Mouse (Mus musculus) hindbrain, embryonic 15.5 days (tissue): ENCODE results near the gene 4932429P05Rik. TPM values are rescaled to one million over a fixed set of nuclear protein-coding genes. Genes with fewer than 3 reads are reported as not detected.

Experiments used
- ATAC-seq: fragments of 200-750 bp; cut with Nextera tagmentation; 2 replicates; pipeline ENCODE4 v1.8.0; 2017; ENCODE audit warnings: low read depth, moderate number of reproducible peaks, moderate TSS enrichment; ENCODE audit not compliant: low FRiP score
- H3K27ac ChIP-seq: fragments of 300-500 bp; sonication (generic); replicated peaks from 2 replicates; pipeline ENCODE4 v1.5.1; 2015; ENCODE audit warnings: mild to moderate bottlenecking, inconsistent platforms
- H3K27me3 ChIP-seq: fragments of 300-500 bp; sonication (generic); 2 replicates; pipeline ENCODE4 v1.6.1; 2015; ENCODE audit warnings: control low read depth, inconsistent platforms
- H3K36me3 ChIP-seq: fragments of 300-500 bp; sonication (generic); 2 replicates; pipeline ENCODE4 v1.6.1; 2015; ENCODE audit warnings: control low read depth, inconsistent platforms
- H3K4me1 ChIP-seq: fragments of 300-500 bp; sonication (generic); replicated peaks from 2 replicates; pipeline ENCODE4 v1.6.1; 2015; ENCODE audit warnings: control low read depth, inconsistent platforms
- H3K4me2 ChIP-seq: fragments of 300-500 bp; sonication (generic); 2 replicates; pipeline ENCODE4 v1.6.1; 2015; ENCODE audit warnings: moderate library complexity, mild to moderate bottlenecking, inconsistent platforms
- H3K4me3 ChIP-seq: fragments of 300-500 bp; sonication (generic); 2 replicates; pipeline ENCODE4 v1.5.1; 2015; ENCODE audit warnings: mild to moderate bottlenecking, inconsistent platforms
- H3K9ac ChIP-seq: fragments of 300-500 bp; sonication (generic); 2 replicates; pipeline ENCODE4 v1.6.1; 2015; ENCODE audit warnings: inconsistent platforms
- H3K9me3 ChIP-seq: fragments of 300-500 bp; sonication (generic); 2 replicates; pipeline ENCODE4 v1.6.1; 2016; ENCODE audit warnings: control low read depth, inconsistent platforms
- polyA plus RNA-seq: library from polyadenylated mRNA; unstranded; fragments of >200 nt; fragmentation: Nextera tagmentation; extraction: Ambion mirVana; gene quantifications from 2 replicates; pipeline ENCODE4 v1.2.1, GENCODE M21; 2015

4932429P05Rik gene
- polyA plus RNA-seq: not detected in 2 replicates

DNA sequence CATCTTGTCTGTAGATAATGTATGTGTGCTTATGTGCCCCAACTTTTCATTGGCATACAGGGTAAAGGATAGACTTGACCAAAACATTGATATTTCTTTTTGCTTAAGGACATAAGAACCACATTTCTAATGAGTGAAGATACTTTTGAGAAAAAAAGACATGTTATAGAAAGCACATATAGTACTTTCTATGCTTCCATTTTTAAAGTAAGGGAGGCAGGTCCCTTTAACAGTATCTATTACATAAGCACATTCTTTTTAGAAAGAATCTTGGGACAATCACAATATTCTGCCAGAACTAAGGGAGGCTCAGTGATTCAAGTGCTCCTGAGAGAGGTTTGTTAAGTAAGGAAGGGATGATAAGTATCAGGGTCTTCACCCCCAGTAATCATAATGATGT, at the start of gene 4932429P05Rik:
4932429P05Rik (plus strand) TSS at position 301 of the 400 bp plus-strand sequence.
- no peak within 1 kb of the TSS for H3K4me2 ChIP-seq
- H3K9me3 ChIP-seq: no peaks in the 10 kb centered on the region
- H3K27ac ChIP-seq: no peak within 1 kb of the TSS
- no peaks in the 10 kb centered on the region for H3K36me3 ChIP-seq
- no peak within 1 kb of the TSS for H3K4me3 ChIP-seq
- ATAC-seq: no peak
- no peaks in the 10 kb centered on the region for H3K4me1 ChIP-seq
- no peaks in the 10 kb centered on the region for H3K27me3 ChIP-seq
- H3K9ac ChIP-seq: no peak within 1 kb of the TSS

Other genes starting within 250 kb of the 4932429P05Rik start
- not detected in 2 replicates for gene 4930415L06Rik, start 180.6 kb downstream of the 4932429P05Rik start, polyA plus RNA-seq